Mouse (Mus musculus) adrenal gland, adult 2 months (tissue): ENCODE results near the gene Gm20388. TPM values are rescaled to one million over a fixed set of nuclear protein-coding genes. Genes with fewer than 3 reads are reported as not detected.
"Not testable (repeated sequence)": the region's sequence is repeated elsewhere in the genome, so short reads cannot be mapped to it uniquely, and the experiment has no call there.

Experiments
- DNase-seq: peaks from one replicate; pipeline ENCODE4 v3.0.0; 2021
- polyA plus RNA-seq: library from polyadenylated mRNA; depleted of rRNA; stranded (reverse); fragments of >200 nt; gene quantifications from 2 replicates; pipeline ENCODE4 v1.2.3, GENCODE M21; 2012
- total RNA-seq, 2 experiments: library from RNA; stranded (reverse); gene quantifications; 2 replicates each; pipeline ENCODE4 v1.2.3; 2021

The Gm20388 gene
- total and polyA plus RNA-seq, 3 experiments = 5.9 to 50.1 (median 9.9) TPM

- DNase-seq = no peak
Measured at GRCm38 (mm10) chr8:122299581-122300254, 2389.1 kb downstream of the Gm20388 start.

- no peak for DNase-seq
Measured at GRCm38 (mm10) chr8:122301081-122301480, 2390.4 kb downstream of the Gm20388 start.

DNA sequence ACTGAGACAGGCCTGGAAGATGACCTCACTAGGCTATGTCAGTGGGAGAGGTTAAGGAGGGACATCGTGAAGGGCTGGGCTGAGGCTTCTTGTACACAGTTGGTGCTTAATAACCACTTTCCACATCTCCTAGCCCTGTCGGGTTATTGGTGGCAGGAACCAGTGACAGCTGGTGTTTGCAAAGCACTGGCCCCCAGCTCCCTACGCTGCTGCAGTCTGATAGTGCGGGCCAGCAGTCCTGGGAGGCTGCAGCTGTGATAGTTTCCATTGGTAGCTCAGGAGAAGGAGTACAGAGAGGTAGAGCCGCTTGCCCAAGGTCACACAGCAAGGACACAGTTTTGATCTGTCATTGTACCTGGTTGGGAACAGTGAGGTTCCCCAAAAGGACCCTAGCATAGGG lies 2391.2 kb downstream of the Gm20388 start:
- no peak for DNase-seq

DNA sequence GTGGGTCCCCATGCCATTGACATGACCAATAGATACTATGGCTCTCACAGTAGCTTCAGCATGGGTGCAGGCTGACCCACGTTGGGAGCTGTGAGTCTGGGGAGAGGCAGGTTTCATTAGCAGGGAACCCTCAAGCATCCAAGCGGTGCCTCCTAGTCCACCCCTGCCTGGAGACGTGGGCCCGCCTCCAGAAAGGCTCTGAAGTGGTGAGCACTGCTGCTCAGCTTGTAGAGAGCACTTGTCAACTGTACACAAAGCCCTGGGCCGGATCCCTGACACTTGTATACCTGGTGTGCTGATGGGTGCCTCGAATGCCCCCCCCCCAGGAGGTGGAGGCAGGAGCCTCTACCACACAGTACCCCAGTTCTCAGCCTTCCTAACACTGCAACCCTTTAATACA lies 2392.8 kb downstream of the Gm20388 start:
- DNase-seq = no peak

DNA sequence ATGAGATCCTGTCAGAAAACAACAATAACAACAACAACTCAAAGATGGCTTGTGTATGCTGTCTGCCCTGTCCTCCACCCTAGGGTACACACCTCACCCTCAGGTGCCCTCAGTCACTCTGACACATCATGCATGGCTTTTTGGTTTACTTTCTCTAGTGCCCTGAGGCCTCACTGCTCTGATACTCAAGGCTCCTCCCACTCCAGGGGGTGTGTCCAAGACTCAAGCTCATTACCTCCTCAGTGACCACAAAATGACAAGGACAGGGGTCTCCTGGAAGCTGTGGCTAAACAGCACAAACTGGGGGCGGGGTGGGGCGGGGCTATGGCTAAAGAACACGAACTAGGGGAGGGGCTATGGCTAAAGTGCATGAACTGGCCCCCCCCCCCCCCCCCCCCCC lies 2393.4 kb downstream of the Gm20388 start:
- no peak for DNase-seq

DNA sequence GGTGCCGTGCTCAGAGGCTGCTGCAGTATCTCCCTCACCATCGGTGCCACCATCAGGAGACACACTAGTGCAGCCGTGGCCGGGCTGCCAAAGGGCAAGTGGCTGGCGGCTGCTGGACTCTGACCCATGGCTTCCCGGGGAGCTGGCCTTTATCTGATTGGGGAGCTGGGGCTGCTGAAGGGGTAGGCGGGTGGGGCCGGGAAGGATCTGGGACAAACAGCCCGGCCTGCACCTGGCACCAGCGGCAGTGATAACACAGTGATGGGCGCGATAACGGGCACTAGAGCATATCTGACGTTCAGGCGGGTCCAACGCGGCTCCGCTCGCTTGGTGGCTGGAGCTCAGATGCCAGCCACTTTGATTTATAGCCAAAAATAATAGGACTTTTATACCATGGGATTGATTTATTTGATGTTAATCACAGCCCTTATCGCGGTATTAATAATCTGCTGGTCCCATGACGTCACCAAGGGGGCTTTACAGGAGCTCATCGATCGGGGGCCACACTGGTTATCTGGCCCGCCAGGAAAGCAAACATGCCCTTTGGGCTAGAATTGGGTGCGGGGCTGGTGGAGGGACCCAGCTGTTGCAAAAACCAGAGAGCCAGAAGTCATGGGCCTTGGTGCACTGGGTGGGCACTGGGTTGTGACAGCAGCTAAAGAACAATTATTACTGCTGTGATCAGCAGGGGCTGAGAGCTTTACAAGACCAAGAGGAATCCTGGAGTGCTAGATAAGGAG lies 2396.2 kb downstream of the Gm20388 start:
- DNase-seq = peak; percentile 53

DNA sequence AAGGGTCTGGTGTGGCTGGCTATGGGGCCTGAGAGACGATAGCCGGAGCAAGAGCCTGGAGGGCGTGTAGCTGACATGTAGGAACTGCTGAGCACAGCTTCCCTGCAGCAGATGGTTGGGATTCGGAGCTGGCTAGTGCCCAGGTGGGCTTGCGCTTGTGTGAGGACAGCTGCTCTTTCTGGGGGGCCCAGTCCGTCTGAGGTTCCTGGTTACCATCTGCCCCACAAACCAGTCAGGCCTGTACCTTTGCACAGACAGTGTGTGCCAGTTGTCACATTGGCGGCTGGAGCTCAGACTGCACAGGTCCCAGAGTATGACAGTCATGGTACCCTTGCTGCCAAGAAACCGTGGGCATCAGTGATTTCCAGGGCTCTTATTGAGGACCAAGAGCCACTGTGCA lies 2397.2 kb downstream of the Gm20388 start:
- DNase-seq = no peak

- no peak for DNase-seq
Measured at GRCm38 (mm10) chr8:122309272-122309671, 2398.6 kb downstream of the Gm20388 start.

DNA sequence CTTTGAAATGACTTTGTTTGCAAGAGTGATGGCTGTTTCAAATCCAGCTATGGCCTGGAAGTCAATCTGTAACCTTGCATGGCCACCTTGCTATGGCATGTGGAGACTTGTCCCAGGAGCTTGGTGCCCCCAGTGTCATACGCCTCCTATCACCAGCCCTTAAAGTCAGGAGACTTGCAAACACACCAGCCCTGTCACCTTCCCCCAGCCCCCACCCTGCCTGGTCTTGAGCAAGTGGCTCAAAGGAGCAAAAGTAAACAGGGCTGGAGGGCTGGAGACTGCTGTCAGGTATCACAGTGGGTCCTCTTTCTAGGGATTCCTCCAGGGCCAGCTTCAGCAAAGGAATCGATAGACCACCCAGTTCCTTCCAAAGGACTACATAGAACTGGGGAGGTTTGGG lies 2400.5 kb downstream of the Gm20388 start:
- DNase-seq = no peak

- DNase-seq = no peak
Measured at GRCm38 (mm10) chr8:122312553-122312952, 2401.9 kb downstream of the Gm20388 start.

DNA sequence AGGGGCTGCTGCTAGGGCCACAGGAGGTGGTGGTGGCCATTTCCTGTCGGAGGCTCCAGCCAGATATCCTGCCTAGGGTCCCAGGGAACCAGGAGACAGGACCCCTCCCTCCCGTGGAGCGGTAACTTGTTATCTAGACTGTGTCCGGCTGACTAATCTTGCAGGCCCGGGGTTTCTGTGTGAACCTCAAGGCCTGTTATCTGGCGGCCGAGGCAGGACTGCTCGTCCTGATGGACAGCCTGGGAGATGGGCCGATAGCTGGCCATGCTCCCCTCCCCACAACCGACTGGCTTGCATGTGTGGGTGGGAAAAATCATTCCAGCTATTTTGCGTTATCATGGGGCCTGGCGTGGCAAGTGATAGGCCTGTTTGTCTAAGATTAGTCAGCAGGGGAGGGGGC lies 2402.7 kb downstream of the Gm20388 start:
- peak; percentile 17 for DNase-seq

DNA sequence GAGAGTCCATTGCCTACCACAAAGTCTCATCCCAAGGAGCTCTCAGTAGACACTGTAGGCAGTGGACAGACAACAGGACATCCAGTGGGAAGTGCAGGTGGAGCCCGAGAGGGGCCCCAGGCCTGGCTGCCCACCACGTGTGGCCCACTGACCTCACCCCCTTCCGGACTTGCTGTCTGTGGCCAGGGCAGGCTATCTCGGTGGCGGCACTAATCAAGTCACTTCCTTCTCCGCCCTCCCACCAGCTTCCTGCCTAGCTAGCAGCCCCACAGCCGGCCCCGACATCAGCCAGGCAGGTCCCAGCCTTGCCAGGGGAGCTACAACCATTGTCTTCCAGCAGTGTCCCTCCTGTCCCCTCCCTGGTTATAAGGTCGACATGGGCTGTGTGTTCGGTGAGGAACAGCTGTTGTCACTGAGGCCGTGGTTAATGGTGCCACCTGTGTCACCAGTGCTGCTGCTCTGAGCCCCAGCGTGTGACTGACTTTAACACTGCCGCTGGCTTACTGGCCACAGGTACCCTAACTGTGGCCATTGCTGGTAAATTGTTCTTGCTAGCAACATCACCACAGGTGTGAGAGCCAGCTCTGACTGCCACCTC lies 2404.4 kb downstream of the Gm20388 start:
- DNase-seq = peak; percentile 63

- no peak for DNase-seq
Measured at GRCm38 (mm10) chr8:122316402-122316801, 2405.8 kb downstream of the Gm20388 start.

DNA sequence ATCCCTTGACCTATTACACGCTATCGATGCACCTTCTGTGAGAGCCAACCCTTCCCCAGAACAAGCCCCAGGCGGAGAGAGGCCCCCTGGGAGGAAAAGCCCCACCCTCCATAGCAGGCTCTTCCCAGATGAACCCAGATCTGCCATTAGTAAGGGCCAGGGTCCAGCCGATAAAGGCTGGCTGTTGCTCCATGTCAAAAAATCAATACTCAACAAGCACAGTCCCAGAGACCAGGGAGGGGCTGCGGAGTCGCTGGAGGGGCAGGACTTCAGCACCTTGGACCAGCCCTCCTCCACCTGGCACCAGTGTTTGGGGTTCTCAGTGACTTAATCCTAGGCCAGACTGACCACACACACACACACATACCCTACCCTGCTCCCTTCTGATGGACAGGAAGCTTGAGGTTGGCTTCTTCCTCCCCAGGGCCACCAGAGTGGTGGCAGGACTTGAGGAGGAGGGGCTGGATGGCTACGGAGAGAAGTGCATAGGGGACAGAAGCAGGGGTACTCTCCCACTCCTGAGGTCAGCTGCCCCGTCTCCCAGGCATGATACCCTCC lies 2407.4 kb downstream of the Gm20388 start:
- no peak for DNase-seq

DNA sequence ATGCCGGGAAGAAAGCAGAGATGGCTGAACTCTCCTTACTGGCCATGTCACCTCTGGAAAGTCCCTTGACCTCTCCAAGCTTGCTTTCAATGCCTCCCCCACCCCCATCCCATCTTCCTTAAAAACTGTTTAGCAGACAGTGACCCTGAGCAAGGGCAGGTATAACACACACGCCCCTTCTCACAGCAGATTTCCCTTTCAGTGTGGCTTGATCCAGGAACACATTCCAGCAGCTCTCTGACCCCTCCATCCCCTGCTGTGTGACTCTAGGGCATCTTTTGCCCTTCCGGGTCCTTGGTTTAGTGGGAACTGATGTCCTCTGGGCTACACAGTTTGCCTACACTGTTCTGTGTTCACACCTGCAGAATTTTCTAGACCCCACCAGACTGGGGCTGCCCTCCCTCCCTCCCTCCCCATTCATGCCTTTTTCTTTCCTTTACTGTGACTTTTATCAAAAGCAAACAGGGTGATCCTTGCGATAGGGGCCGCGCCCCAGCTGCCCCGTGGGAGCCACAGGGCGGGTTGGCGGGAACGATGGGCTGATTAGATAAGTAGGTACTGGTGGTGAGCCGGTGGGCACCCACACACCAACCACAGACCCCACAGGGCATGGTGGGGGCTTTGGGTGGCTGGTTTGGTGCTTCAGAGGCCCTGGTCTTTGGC lies 2408.5 kb downstream of the Gm20388 start:
- DNase-seq = no peak

- no peak for DNase-seq
Measured at GRCm38 (mm10) chr8:122319708-122320075, 2409.1 kb downstream of the Gm20388 start.

DNA sequence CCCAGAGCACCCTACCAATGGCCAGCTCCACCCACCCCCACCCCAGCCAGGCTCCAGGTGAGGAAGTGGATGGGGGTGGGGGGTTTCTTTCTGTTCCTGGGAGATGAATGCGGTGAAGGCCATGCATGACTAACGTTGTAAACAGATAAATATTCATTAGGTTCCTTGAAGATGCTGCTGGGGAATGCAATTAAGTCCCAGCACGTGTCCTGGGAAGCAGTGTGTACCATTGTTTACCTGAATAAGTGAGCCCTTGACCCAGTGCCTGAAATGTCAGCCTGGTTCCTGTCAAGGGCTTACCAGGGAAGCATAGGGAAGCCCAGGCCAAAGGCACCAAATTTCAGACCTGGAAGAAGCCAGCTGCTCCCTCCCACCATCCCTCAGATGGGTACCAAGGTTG lies 2409.9 kb downstream of the Gm20388 start:
- no peak for DNase-seq

- no peak for DNase-seq
Measured at GRCm38 (mm10) chr8:122321455-122321921, 2410.8 kb downstream of the Gm20388 start.

GRCm38 (mm10) chr8:122322126-122322525 lies 2411.5 kb downstream of the Gm20388 start:
- no peak for DNase-seq

DNA sequence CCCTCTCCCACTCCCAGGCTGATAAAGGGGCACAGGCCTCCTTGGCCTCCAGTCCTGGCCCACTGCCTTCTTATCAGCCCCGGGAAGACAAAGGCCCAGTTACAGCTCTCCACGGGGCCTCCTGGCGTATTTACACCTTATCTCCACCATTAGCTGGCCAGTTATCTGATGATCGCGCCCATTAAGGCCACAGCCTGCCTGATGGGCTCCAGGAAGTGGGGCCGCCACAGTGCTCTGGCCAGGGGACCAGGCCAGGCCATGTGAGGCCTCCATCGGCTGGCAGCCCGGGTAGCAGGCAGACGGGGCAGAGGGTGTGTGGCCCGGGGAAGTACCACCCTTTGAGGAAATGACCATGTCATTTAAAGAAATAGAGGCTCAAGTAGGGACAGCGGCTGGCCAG lies 2412.2 kb downstream of the Gm20388 start:
- DNase-seq = peak; percentile 33

DNA sequence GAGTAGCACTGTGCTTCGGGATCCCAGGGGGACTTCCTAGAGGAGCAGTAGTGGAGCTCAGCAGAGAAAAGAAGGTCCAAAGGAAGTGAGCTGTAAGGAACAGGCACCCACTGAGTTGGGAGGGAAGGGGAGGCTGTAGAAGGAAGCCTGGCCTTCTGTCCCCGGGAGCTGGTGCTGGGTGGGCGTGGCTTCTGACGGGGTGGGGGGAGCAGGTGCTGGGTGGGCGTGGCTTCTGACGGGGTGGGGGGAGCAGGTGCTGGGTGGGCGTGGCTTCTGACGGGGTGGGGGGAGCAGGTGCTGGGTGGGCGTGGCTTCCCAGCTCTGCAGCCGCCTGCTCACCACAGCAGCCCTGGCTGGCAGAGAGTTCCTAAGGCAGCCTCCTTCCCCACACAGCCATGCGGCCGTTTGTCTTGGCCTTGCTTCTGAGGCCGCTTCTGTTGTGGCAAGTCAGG lies 2413.3 kb downstream of the Gm20388 start:
- not testable (repeated sequence) for DNase-seq

DNA sequence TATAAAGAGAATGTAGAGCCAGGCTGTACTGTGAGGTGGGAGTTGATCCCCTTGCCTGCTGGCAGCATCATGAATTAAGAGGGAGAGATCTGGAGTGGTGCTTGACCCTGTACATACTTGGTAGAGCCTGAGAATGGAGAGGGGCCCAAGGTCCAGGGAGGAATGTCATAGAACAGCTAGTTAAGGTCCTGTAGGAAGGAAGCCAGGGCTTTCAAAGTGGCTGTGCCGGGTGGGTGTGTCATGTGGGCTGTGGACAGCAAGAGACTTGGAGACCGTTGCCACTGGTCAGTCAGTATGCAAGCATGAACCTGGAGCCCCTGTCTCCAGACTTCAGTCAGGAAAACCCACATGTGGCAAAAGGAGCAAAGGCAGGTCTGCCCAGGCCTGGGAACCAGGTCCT lies 2414.6 kb downstream of the Gm20388 start:
- no peak for DNase-seq
